10 mouse cellular contexts compared by ENCODE assay signal in the genomic region with DNA sequence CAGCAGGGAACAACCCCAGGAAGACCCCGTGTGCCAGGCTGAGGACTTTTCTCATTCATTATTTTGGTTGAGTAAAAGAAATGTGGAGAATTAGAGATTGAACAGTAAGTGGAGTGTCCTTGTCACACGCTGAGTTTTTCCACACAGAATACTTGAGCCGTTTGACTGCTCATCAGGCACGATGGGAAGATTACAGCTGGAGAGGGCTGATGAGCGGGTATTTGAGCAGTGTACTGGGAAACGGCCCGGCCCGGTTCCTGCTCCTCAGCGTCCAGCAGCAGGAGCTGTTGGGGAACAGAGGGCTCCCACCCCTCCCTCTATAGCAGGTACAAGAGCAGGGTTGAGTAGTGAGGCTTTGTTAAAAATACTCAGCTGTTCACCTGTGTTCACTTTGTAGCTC. TPM values are rescaled to one million over a fixed set of nuclear protein-coding genes. Genes with fewer than 3 reads are reported as not detected.
DNase-seq lines count a peak whose midpoint lies in the region; ATAC-seq and TF ChIP-seq lines count a peak whose summit lies in the region.
"Had no signal": no experiment of that assay in that cellular context is flagged by ENCODE, and none has a peak within 500 bp of the region (broad histone marks: within the 10 kb centered on the region; RNA-seq: fewer than 3 reads in every experiment).

No protein-coding gene starts in this region.

- intact Hi-C loops in left cerebral cortex, postnatal 14 days (cut with DNase I) = loop anchor here (5.0 to 10.0 kb wide), 2 partner anchors 875 to 1203 kb away; no protein-coding TSS in a partner anchor
- intact Hi-C loops in left cerebral cortex, postnatal 10 days (cut with DNase I) = no loop called here

- H3K4me2 ChIP-seq in lung, embryonic 14.5 days = no peak overlapping the region
- no peak overlapping the region for H3K4me2 ChIP-seq in forebrain, embryonic 13.5 days
- no peak overlapping the region for H3K4me2 ChIP-seq in limb, embryonic 15.5 days

- 30% methylated on average over 9 of the region's 9 CpGs for WGBS in lung, embryonic 14.5 days
- 25% methylated on average over 9 of the region's 9 CpGs for WGBS in forebrain, embryonic 13.5 days
- 35% methylated on average over 9 of the region's 9 CpGs for WGBS in limb, embryonic 15.5 days

- H3K9ac ChIP-seq in lung, embryonic 14.5 days = no peak overlapping the region
- H3K9ac ChIP-seq in forebrain, embryonic 13.5 days = no peak overlapping the region
- no peak overlapping the region for H3K9ac ChIP-seq in limb, embryonic 15.5 days

- H3K4me3 ChIP-seq in lung, embryonic 14.5 days (ENCODE audit: low read depth, low read length) = no peak overlapping the region
- H3K4me3 ChIP-seq in forebrain, embryonic 13.5 days = no peak overlapping the region
- H3K4me3 ChIP-seq in limb, embryonic 15.5 days = no peak overlapping the region

- H3K27ac ChIP-seq in lung, embryonic 14.5 days (ENCODE audit: low read depth) = no peak overlapping the region
- peak overlapping the region; percentile 72 for H3K27ac ChIP-seq in forebrain, embryonic 13.5 days
- 0 out of 2 replicates have a peak overlapping the region, but pooled peaks have one; percentile 30 for H3K27ac ChIP-seq in limb, embryonic 15.5 days

- no peak for TF ChIP-seq CTCF in lung, embryonic 14.5 days (IDR thresholded peaks at IDR 0.05; ENCODE audit: low read depth)

- ATAC-seq in lung, embryonic 14.5 days (ENCODE audit: insufficient read depth) = peak; percentile 35; the same call in 1 of the 2 replicates
- no peak; the same call in 1 of the 2 replicates for ATAC-seq in forebrain, embryonic 13.5 days
- no peak for ATAC-seq in limb, embryonic 15.5 days (ENCODE audit: insufficient number of reproducible peaks, low FRiP score, low TSS enrichment, low read depth)
- ATAC-seq: activated CD4-positive, CD25-positive, alpha-beta regulatory T cell, adult 4 months had no signal

- no peak for DNase-seq in lung, embryonic 14.5 days
- DNase-seq in lung, postnatal 4 days = no peak
- DNase-seq in left cerebral cortex, postnatal 14 days (ENCODE audit: low spot score in 2 of 2) = no peak
- DNase-seq in left cerebral cortex, postnatal 10 days (ENCODE audit: extremely low spot score in 1 of 2, low spot score in 2 of 2) = no peak
- DNase-seq in frontal cortex, postnatal 25 days (ENCODE audit: low spot score in 2 of 2) = no peak
- DNase-seq: heart, postnatal 14 days; lung, adult 2 months had no signal

- peaks cover 52% of the 10 kb centered on the region for H3K36me3 ChIP-seq in lung, embryonic 14.5 days (ENCODE audit: insufficient read depth)
- H3K36me3 ChIP-seq in forebrain, embryonic 13.5 days (ENCODE audit: poor library complexity, severe bottlenecking) = peaks cover 48% of the 10 kb centered on the region
- H3K36me3 ChIP-seq in limb, embryonic 15.5 days = peaks cover 48% of the 10 kb centered on the region

- H3K4me1 ChIP-seq in lung, embryonic 14.5 days (ENCODE audit: insufficient read depth) = no peaks in the 10 kb centered on the region
- peaks cover 27% of the 10 kb centered on the region for H3K4me1 ChIP-seq in forebrain, embryonic 13.5 days
- H3K4me1 ChIP-seq in limb, embryonic 15.5 days = peaks cover 19% of the 10 kb centered on the region

- H3K9me3 ChIP-seq in lung, embryonic 14.5 days (ENCODE audit: low read depth, low read length) = no peaks in the 10 kb centered on the region
- H3K9me3 ChIP-seq in forebrain, embryonic 13.5 days (replicated peaks) = no peaks in the 10 kb centered on the region; the same call in 1 of the 2 replicates
- no peaks in the 10 kb centered on the region for H3K9me3 ChIP-seq in limb, embryonic 15.5 days

- no peaks in the 10 kb centered on the region for H3K27me3 ChIP-seq in lung, embryonic 14.5 days (ENCODE audit: insufficient read depth, low read length)
- no peaks in the 10 kb centered on the region for H3K27me3 ChIP-seq in forebrain, embryonic 13.5 days
- H3K27me3 ChIP-seq in limb, embryonic 15.5 days = no peaks in the 10 kb centered on the region

RNA-seq across cellular contexts. Expression of a gene that starts 12.6 kb away (rescaled TPM):
- 1,236 and 1,354 TPM in 2 replicates for polyA plus RNA-seq in lung, embryonic 14.5 days (2014; fragmentation: Nextera tagmentation; extraction: Ambion mirVana)
- 701 and 859 TPM in 2 replicates for polyA plus RNA-seq in forebrain, embryonic 13.5 days (2015; fragmentation: Nextera tagmentation; extraction: Ambion mirVana)
- polyA plus RNA-seq in limb, embryonic 15.5 days (2015; fragmentation: Nextera tagmentation; extraction: Ambion mirVana) = 698 and 866 TPM in 2 replicates
- 100 to 1,000 TPM; 652 to 714 TPM for total RNA-seq in left cerebral cortex, postnatal 14 days (2021)
- total RNA-seq in left cerebral cortex, postnatal 10 days (2021) = 100 to 1,000 TPM; 926 to 937 TPM

RNA-seq across cellular contexts. Expression of a gene that starts 12.6 kb away (rescaled TPM):
- polyA plus RNA-seq in lung, embryonic 14.5 days (2014; fragmentation: Nextera tagmentation; extraction: Ambion mirVana) = 17.3 and 19.5 TPM in 2 replicates
- polyA plus RNA-seq in forebrain, embryonic 13.5 days (2015; fragmentation: Nextera tagmentation; extraction: Ambion mirVana) = 22.1 and 23.2 TPM in 2 replicates
- polyA plus RNA-seq in limb, embryonic 15.5 days (2015; fragmentation: Nextera tagmentation; extraction: Ambion mirVana) = 17.0 and 19.4 TPM in 2 replicates
- total RNA-seq in left cerebral cortex, postnatal 14 days (2021) = 10 to 100 TPM; 31.7 to 36.2 TPM
- 10 to 100 TPM; 29.2 to 34.8 TPM for total RNA-seq in left cerebral cortex, postnatal 10 days (2021)
